In the genomic region with DNA sequence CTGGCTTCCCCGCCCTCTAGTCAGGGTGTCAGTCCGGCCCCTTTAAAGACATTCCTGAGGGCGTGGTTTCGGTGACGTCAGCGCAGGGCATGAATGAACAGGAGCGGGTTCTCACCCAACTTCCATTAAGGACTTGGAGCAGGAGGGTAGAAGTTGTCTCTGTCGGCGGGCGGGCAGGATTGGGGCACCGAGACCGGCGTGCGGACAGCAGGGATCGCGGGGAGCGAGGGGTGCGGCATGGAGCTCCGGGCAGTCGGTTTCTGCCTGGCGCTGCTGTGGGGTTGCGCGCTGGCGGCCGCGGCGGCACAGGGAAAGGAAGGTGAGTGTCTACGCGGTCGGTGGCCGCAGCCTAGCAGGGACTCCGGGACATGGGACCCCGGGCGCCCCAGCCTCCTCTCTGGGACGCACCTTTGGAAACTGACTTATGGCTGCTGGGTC, we compare ENCODE assay signal across 8 mouse cellular contexts. TPM values are rescaled to one million over a fixed set of nuclear protein-coding genes. Genes with fewer than 3 reads are reported as not detected.
A peak's percentile ranks its signal among the peaks of the same experiment; 100 is the strongest.
DNase-seq lines count a peak whose midpoint lies in the region; ATAC-seq and TF ChIP-seq lines count a peak whose summit lies in the region.

A gene (plus strand): TSS at position 125 of the 438 bp plus-strand sequence.

- no peaks in the 10 kb centered on the region for H3K9me3 ChIP-seq in heart, embryonic 14.5 days (ENCODE audit: control insufficient read depth, low read length)
- no peaks in the 10 kb centered on the region for H3K9me3 ChIP-seq in liver, embryonic 11.5 days (ENCODE audit: control insufficient read depth, low read length)
- H3K9me3 ChIP-seq in neural tube, embryonic 11.5 days (ENCODE audit: control insufficient read depth, low read length), result no peaks in the 10 kb centered on the region

- H3K27me3 ChIP-seq in heart, embryonic 14.5 days (ENCODE audit: control insufficient read depth, insufficient read depth, low read length), result no peaks in the 10 kb centered on the region
- H3K27me3 ChIP-seq in liver, embryonic 11.5 days (replicated peaks; ENCODE audit: control insufficient read depth, insufficient read depth, low read length), result peaks cover 64% of the 10 kb centered on the region
- peaks cover 30% of the 10 kb centered on the region for H3K27me3 ChIP-seq in neural tube, embryonic 11.5 days (ENCODE audit: control insufficient read depth, insufficient read depth, low read length)
- no peaks in the 10 kb centered on the region for H3K27me3 ChIP-seq in testis, adult 2 months (ENCODE audit: control insufficient read depth, insufficient read depth, low read length)

- H3K27ac ChIP-seq in bone marrow, adult 2 months (ENCODE audit: control insufficient read depth, insufficient read depth, low read depth, low read length, poor library complexity), result peak within 1 kb of the TSS; percentile 51
- peak within 1 kb of the TSS in 1 of 2 experiments; percentile 68; a peak in 2 of 4 replicates for H3K27ac ChIP-seq in heart, embryonic 14.5 days (replicated peaks in 1 of 2; ENCODE audit: control insufficient read depth in 1 of 2, insufficient read depth in 1 of 2, low read depth in 2 of 2, low read length in 2 of 2)
- H3K27ac ChIP-seq in liver, embryonic 11.5 days (ENCODE audit: low read depth, low read length), result no peak within 1 kb of the TSS
- H3K27ac ChIP-seq in neural tube, embryonic 11.5 days (ENCODE audit: low read depth, low read length), result no peak within 1 kb of the TSS
- H3K27ac ChIP-seq in testis, adult 2 months (ENCODE audit: control insufficient read depth, insufficient read depth, low read depth, low read length), result no peak within 1 kb of the TSS

- H3K36me3 ChIP-seq in heart, embryonic 14.5 days (ENCODE audit: control insufficient read depth, insufficient read depth, low read length), result no peaks in the 10 kb centered on the region
- H3K36me3 ChIP-seq in liver, embryonic 11.5 days (ENCODE audit: control insufficient read depth, insufficient read depth, low read length), result no peaks in the 10 kb centered on the region
- H3K36me3 ChIP-seq in neural tube, embryonic 11.5 days (ENCODE audit: control insufficient read depth, insufficient read depth, low read length), result no peaks in the 10 kb centered on the region
- no peaks in the 10 kb centered on the region for H3K36me3 ChIP-seq in testis, adult 2 months (ENCODE audit: control insufficient read depth, insufficient read depth, low read length)

- peak within 1 kb of the TSS; percentile 66 for H3K4me3 ChIP-seq in bone marrow, adult 2 months (replicated peaks; ENCODE audit: control insufficient read depth, low read depth, low read length)
- peak within 1 kb of the TSS; percentile 86 to 90 for H3K4me3 ChIP-seq in heart, embryonic 14.5 days (ENCODE audit: control insufficient read depth in 1 of 2, insufficient read depth in 1 of 2, low read depth in 1 of 2, low read length in 2 of 2)
- peak within 1 kb of the TSS; percentile 63 for H3K4me3 ChIP-seq in liver, embryonic 11.5 days (ENCODE audit: low read depth, low read length)
- H3K4me3 ChIP-seq in neural tube, embryonic 11.5 days (ENCODE audit: low read depth, low read length), result peak within 1 kb of the TSS; percentile 56
- peak within 1 kb of the TSS; percentile 81 for H3K4me3 ChIP-seq in testis, adult 2 months (ENCODE audit: control insufficient read depth, low read depth, low read length)

- H3K4me1 ChIP-seq in bone marrow, adult 2 months (ENCODE audit: control insufficient read depth, insufficient read depth, low read length), result no peaks in the 10 kb centered on the region
- peaks cover 15 to 19% of the 10 kb centered on the region in 2 experiments for H3K4me1 ChIP-seq in heart, embryonic 14.5 days (ENCODE audit: control insufficient read depth in 2 of 2, insufficient read depth in 2 of 2, low read length in 2 of 2)
- peaks cover 13% of the 10 kb centered on the region for H3K4me1 ChIP-seq in liver, embryonic 11.5 days (replicated peaks; ENCODE audit: control insufficient read depth, insufficient read depth, low read length)
- peaks cover 10% of the 10 kb centered on the region for H3K4me1 ChIP-seq in neural tube, embryonic 11.5 days (ENCODE audit: control insufficient read depth, insufficient read depth, low read length)
- peaks cover 14% of the 10 kb centered on the region for H3K4me1 ChIP-seq in testis, adult 2 months (ENCODE audit: control insufficient read depth, insufficient read depth, low read length)

- peak; percentile 94 for DNase-seq in 3T3-L1 (ENCODE audit: low read depth, low spot score)
- DNase-seq in fibroblast of lung, adult 2 months (ENCODE audit: low read depth), result peak; percentile 55
- DNase-seq in kidney, postnatal 14 days, result peak; percentile 94
- DNase-seq in liver, embryonic 11.5 days (ENCODE audit: low spot score), result peak; percentile 82
- DNase-seq in neural tube, embryonic 11.5 days (ENCODE audit: low spot score), result peak; percentile 89

- ATAC-seq in heart, embryonic 14.5 days (ENCODE audit: insufficient number of reproducible peaks, insufficient read depth, low FRiP score, low read depth), result peak; percentile 64
- peak; percentile 54 for ATAC-seq in liver, embryonic 11.5 days (replicated peaks; ENCODE audit: low FRiP score)
- peak; percentile 59; the same call in 1 of the 2 replicates for ATAC-seq in neural tube, embryonic 11.5 days (ENCODE audit: insufficient read depth, low FRiP score, low TSS enrichment)

- peak; percentile 38; the same call in 1 of the 2 replicates for TF ChIP-seq POLR2A in bone marrow, adult 2 months (IDR thresholded peaks at IDR 0.05; ENCODE audit: borderline replicate concordance, control insufficient read depth, low read depth, low read length)
- peak; percentile 62 for TF ChIP-seq POLR2A in testis, adult 2 months (IDR thresholded peaks at IDR 0.05; ENCODE audit: control insufficient read depth, low read depth, low read length)

- peak within 1 kb of the TSS; percentile 98 for H3K4me2 ChIP-seq in heart, embryonic 14.5 days (ENCODE audit: low read length)
- H3K4me2 ChIP-seq in liver, embryonic 11.5 days, result peak within 1 kb of the TSS; percentile 69
- peak within 1 kb of the TSS; percentile 95 for H3K4me2 ChIP-seq in neural tube, embryonic 11.5 days (ENCODE audit: low read depth)

- no peak for TF ChIP-seq CTCF in bone marrow, adult 2 months (IDR thresholded peaks at IDR 0.05; ENCODE audit: control insufficient read depth, insufficient read depth, low read length)
- no peak for TF ChIP-seq CTCF in testis, adult 2 months (IDR thresholded peaks at IDR 0.05; ENCODE audit: control insufficient read depth, insufficient read depth, insufficient replicate concordance, low read depth, low read length)

- WGBS in bone marrow, adult 2 months, result under 1% methylated on average over 35 of the region's 35 CpGs
- 0% methylated on average over 35 of the region's 35 CpGs for WGBS in heart, embryonic 14.5 days
- under 1% methylated on average over 35 of the region's 35 CpGs for WGBS in liver, embryonic 11.5 days
- under 1% methylated on average over 35 of the region's 35 CpGs for WGBS in neural tube, embryonic 11.5 days

- peak within 1 kb of the TSS; percentile 91 for H3K9ac ChIP-seq in heart, embryonic 14.5 days (ENCODE audit: low read length)
- H3K9ac ChIP-seq in liver, embryonic 11.5 days (ENCODE audit: low read depth, low read length), result peak within 1 kb of the TSS; percentile 47
- peak within 1 kb of the TSS; percentile 63 for H3K9ac ChIP-seq in neural tube, embryonic 11.5 days (ENCODE audit: low read length)

RNA-seq across cellular contexts. Expression of the gene that starts here (rescaled TPM):
- polyA plus RNA-seq in bone marrow, adult 2 months (2011; ENCODE audit: insufficient read depth, insufficient read length, low replicate concordance, missing spikeins), result 5.7 and 14.2 TPM in 2 replicates
- polyA plus RNA-seq in heart, embryonic 14.5 days (2014; fragmentation: Nextera tagmentation; extraction: Ambion mirVana), result 1.9 TPM in 2 replicates
- 2.5 and 2.9 TPM in 2 replicates for polyA plus RNA-seq in liver, embryonic 11.5 days (2014; fragmentation: Nextera tagmentation; extraction: Ambion mirVana)
- 1.6 and 2.5 TPM in 2 replicates for polyA plus RNA-seq in neural tube, embryonic 11.5 days (2014; fragmentation: Nextera tagmentation; extraction: Ambion mirVana)
- polyA plus RNA-seq in testis, adult 2 months (2012; rRNA removed), result 0.75 and 0.83 TPM in 2 replicates
